Mouse (Mus musculus) splenic B cell, adult 2 months (primary cell): Measurements from ENCODE around the gene Cask.

ENCODE experiments used
- DNase-seq: peaks from one replicate; pipeline ENCODE4 v3.0.0-alpha.2; 2011; ENCODE audit warnings: low read depth, low spot score
- H3K27me3 ChIP-seq: 2 replicates; pipeline ENCODE4 v1.6.1; 2012; ENCODE audit warnings: mild to moderate bottlenecking, low read length, moderate library complexity, mixed read lengths; ENCODE audit not compliant: control insufficient read depth, poor library complexity, insufficient read depth, severe bottlenecking
- H3K36me3 ChIP-seq: 2 replicates; pipeline ENCODE4 v1.6.1; 2012; ENCODE audit warnings: mild to moderate bottlenecking, low read length, moderate library complexity, mixed read lengths; ENCODE audit not compliant: control insufficient read depth, poor library complexity, insufficient read depth, severe bottlenecking

Gene Cask

DNA sequence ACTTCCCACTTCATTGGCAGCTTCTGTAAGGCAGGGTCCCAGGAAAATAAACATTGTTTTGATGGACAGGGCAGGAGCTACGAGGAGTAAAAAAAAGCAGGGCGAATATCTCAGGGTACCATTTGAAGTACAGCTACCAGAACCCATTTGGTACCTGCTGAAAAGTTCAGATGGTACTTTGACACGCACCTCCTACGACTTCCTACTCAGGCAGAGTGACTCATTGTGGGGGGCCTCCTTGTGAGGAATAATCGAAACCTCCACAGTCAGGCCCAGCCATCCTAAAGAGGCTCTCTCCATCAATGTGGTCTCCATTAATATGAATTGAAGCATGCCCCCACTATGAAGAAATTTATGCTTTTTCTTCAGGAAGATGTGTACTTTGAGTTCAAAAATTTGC is 228.5 kb downstream of the Cask start:
- no peak for DNase-seq
- Histone ChIP-seq H3K27me3 (no peaks in the 10 kb centered on the region), H3K36me3 (no peaks in the 10 kb centered on the region)

GRCm38 (mm10) chrX:13621473-13621872 is 229.7 kb downstream of the Cask start:
- no peak for DNase-seq
- Histone ChIP-seq H3K36me3 (no peaks in the 10 kb centered on the region), H3K27me3 (no peaks in the 10 kb centered on the region)

- H3K36me3 ChIP-seq = no peaks in the 10 kb centered on the region
- peak; percentile 7 for DNase-seq
- no peaks in the 10 kb centered on the region for H3K27me3 ChIP-seq
Measured at GRCm38 (mm10) chrX:13618476-13618875, 232.7 kb downstream of the Cask start.

DNA sequence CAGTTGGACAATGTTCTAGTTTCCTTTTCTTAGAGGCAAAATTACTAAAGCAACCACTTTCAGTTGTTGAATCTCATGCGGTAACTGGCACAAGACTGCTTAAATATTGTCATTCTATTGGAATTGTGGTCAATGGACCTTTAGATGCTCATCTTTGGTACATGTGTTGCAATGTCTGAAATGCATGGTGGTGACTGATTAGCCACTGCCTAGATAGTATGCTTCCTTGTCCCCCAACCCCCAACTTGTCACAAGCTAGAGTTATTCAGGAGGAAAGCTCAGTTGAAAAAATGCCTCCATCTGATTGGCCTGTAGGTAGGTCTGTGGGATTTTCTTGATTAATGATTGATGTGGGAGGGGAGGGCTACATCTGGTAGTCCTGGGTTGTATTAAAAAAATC is 233.9 kb downstream of the Cask start:
- DNase-seq = no peak
- Histone ChIP-seq H3K36me3 (no peaks in the 10 kb centered on the region), H3K27me3 (no peaks in the 10 kb centered on the region)

DNA sequence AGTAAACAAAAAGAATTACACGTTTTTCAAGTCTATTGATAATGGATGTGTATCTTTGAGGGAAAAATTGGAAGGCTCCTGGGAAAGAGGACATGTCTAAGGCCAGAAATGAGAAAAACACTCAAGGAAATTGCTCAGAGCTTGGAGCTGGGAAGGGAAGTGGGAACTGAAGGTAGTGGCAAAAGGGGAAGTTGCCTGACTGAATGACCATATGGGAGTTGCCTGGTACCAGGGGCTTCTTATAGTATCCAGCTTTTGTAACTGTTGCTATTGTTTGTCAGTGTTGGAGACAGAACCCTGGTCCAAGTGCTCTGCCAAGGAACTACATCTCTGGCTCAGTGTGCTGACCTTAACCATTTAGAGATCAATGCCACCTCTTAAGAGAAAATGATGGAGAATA is 234.4 kb downstream of the Cask start:
- Histone ChIP-seq H3K36me3 (no peaks in the 10 kb centered on the region), H3K27me3 (no peaks in the 10 kb centered on the region)
- DNase-seq = no peak

GRCm38 (mm10) chrX:13612115-13612514 is 239.1 kb downstream of the Cask start:
- no peak for DNase-seq
- no peaks in the 10 kb centered on the region for H3K27me3 ChIP-seq

DNA sequence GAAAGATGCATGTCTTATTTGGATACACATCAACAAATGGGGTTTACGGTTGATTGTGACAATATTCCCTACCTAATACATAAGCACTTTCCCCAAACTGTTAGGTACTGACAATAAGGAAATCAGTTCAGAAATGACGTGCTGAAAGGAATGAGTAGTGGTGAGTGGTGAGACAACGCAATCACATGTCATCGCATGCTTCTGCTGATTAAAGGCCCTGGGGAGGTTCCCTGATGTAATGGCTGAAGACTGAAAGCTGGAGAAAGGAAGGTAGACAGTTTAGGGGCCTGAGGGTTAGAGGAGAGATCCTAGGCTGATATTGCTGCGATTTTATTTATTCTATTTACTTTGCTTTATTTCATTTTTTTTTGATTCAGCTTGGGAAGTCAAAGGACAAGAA is 240.1 kb downstream of the Cask start:
- Histone ChIP-seq H3K36me3 (no peaks in the 10 kb centered on the region), H3K27me3 (no peaks in the 10 kb centered on the region)
- no peak for DNase-seq

More at GRCm38 (mm10) chrX:13612115-13612514, 239.1 kb downstream of the Cask start:
- H3K36me3 ChIP-seq = no peaks in the 10 kb centered on the region

DNA sequence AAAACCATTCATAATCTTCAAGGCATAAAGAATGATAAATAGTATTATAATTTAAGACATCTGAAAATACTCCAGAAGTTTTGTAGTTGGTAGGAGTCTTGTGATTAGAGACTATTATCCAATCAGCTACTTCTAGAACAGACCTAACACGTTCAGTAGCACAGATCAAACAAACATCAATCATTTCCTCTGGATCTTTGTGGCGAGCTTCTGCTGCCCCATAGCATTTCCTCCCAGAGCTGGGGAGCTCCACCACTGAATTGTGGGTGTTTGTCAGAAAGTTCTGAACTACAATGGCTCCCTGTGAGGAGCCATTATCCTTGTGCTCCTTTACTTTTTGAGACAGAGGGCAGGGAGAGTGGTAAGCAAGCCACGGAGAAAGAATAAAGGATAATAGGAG is 243.4 kb downstream of the Cask start:
- H3K27me3 ChIP-seq = no peaks in the 10 kb centered on the region
- DNase-seq = no peak
- no peaks in the 10 kb centered on the region for H3K36me3 ChIP-seq

DNA sequence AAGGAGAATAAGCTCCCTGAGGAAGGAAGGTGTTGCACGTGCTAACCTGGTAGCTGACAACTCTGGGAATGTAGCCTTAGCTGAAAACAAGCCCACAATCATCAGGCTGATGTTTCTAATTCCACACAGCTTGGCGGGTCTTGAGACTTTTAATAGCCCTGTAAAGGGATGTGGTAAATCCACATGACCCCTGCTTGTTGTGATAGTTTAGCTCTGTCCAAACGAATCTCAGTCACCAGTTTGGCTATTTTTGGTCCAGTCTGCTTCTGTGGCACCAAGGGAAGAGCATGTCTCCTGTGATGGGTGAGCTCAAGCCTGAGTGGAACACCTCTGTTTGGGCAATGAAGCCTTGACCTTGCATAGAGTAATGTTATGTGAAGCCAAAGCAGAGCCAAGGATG is 244.4 kb downstream of the Cask start:
- Histone ChIP-seq H3K36me3 (no peaks in the 10 kb centered on the region), H3K27me3 (no peaks in the 10 kb centered on the region)
- no peak for DNase-seq

- DNase-seq = peak; percentile 56
- Histone ChIP-seq H3K27me3 (no peaks in the 10 kb centered on the region), H3K36me3 (no peaks in the 10 kb centered on the region)
Measured at GRCm38 (mm10) chrX:13599966-13600365, 251.2 kb downstream of the Cask start.

DNA sequence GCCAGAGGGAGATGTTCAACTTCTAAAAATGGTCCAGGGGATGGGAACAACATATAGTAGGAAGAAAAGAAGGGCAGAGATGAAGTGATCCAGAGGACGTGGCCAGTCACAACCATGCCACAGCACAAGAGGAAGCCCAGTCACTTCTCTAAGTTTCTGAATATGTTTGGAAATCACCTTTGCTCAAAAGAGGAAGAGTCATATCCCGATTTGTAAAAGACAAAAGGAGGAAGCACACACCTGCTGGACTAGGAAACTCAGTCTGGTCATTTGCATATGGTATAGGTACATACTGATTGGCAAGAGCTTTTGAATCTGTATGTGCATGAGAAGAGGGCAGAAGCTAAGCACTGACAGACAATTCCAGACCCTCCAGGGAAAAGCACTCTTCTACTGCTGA is 251.8 kb downstream of the Cask start:
- Histone ChIP-seq H3K27me3 (no peaks in the 10 kb centered on the region), H3K36me3 (no peaks in the 10 kb centered on the region)
- peak; percentile 72 for DNase-seq

DNA sequence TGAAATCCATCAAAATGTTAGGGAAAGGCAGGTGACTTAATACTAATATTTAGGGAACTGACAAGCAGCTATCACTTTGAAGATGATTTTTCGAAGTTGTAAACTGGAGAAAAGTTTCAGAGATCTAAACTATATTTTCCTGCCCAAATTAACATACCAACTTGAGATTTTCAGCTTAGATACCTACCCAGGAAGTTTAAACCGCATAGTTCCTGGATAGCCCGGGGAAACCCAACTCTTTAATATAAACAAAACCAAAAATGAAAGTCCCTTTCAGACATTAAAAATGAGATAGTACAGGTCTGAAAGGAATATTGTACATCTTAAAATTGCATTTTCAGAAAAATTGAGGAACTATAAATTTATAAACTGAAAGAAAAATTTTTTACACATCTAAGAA is 273.5 kb downstream of the Cask start:
- Histone ChIP-seq H3K36me3 (no peaks in the 10 kb centered on the region), H3K27me3 (no peaks in the 10 kb centered on the region)
- peak; percentile 44 for DNase-seq

DNA sequence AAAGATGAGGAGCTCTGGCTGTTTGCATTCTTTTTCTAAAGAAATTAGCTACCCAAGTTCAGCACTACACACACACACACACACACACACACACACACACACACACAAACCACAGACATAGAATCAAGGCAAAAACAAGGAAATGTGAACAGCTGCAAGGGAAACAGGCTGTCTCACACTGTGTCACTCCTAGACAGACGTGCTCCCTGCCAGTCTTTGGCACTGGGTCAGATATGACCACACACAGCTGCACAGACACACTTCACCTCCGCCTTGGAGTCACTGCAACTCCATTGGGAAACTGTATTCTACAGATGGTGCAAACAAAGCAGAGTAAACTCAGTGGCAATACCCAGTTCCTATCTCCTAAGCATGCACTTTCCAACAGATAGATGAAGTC is 274.6 kb downstream of the Cask start:
- H3K36me3 ChIP-seq = no peaks in the 10 kb centered on the region
- DNase-seq = peak; percentile 27
- H3K27me3 ChIP-seq = no peaks in the 10 kb centered on the region

DNA sequence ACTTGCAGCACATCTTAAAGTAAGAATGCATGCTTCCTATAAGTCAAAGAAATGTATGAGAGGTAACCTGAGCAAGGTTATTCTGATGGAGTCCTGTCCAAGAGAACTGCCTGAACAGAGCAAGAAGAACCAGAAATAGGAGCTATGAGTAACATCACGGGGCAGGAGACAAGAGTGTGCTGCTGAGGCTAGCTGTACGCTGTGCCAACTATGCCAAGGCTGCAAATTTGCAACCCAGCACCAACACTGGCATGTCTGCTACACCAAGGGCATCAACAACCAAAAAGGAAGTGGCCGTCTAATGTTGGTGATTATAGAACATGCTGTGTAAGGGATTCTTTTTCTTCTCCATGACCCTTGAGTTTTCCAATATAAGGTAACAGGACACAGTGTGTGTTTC is 276.3 kb downstream of the Cask start:
- DNase-seq = no peak
- H3K36me3 ChIP-seq = no peaks in the 10 kb centered on the region
- H3K27me3 ChIP-seq = no peaks in the 10 kb centered on the region

- no peaks in the 10 kb centered on the region for H3K27me3 ChIP-seq
- DNase-seq = no peak
- no peaks in the 10 kb centered on the region for H3K36me3 ChIP-seq
Measured at GRCm38 (mm10) chrX:13574298-13574697, 276.9 kb downstream of the Cask start.

- Histone ChIP-seq H3K27me3 (no peaks in the 10 kb centered on the region), H3K36me3 (no peaks in the 10 kb centered on the region)
- DNase-seq = no peak
Measured at GRCm38 (mm10) chrX:13554504-13554903, 296.7 kb downstream of the Cask start.
